Mouse (Mus musculus) lung, postnatal 0 days (tissue): ENCODE results near the gene Shisa2.

ENCODE experiments used
- CTCF ChIP-seq: IDR thresholded peaks from 2 replicates; pipeline ENCODE4 v1.5.1; 2016; ENCODE audit warnings: antibody characterized with exemption, mild to moderate bottlenecking
- EP300 ChIP-seq: IDR thresholded peaks from 2 replicates; pipeline ENCODE4 v1.6.1; 2016; ENCODE audit warnings: antibody characterized with exemption, mild to moderate bottlenecking, control low read depth

GRCm38 (mm10) chr14:59644166-59644565, 19.1 kb downstream of the Shisa2 start:
- TF ChIP-seq EP300 (no peak), CTCF (no peak)
